8 mouse cellular contexts compared by ENCODE assay signal in genomic region chr4:152088133-152088532, GRCm38 (mm10). TPM values are rescaled to one million over a fixed set of nuclear protein-coding genes. Genes with fewer than 3 reads are reported as not detected.
A peak's percentile ranks its signal among the peaks of the same experiment; 100 is the strongest.
DNase-seq lines count a peak whose midpoint lies in the region; ATAC-seq lines count a peak whose summit lies in the region.

No protein-coding gene starts in this region.

- 0 out of 2 replicates have a peak, but pooled peaks cover 2% of the 10 kb centered on the region for H3K36me3 ChIP-seq in heart, embryonic 10.5 days
- peaks cover 8% of the 10 kb centered on the region for H3K36me3 ChIP-seq in liver, embryonic 12.5 days

- 45% methylated on average over 4 of the region's 4 CpGs for WGBS in heart, embryonic 10.5 days
- WGBS in liver, embryonic 12.5 days (ENCODE audit: insufficient replicate concordance), result 47% methylated on average over 4 of the region's 4 CpGs

- peak overlapping the region; percentile 96 for H3K4me2 ChIP-seq in liver, embryonic 12.5 days

- H3K9ac ChIP-seq in liver, embryonic 12.5 days, result peak overlapping the region; percentile 87

- H3K27me3 ChIP-seq in heart, embryonic 10.5 days (ENCODE audit: insufficient read depth, poor library complexity, severe bottlenecking), result peaks cover 33% of the 10 kb centered on the region
- H3K27me3 ChIP-seq in liver, embryonic 12.5 days (replicated peaks), result peaks cover 25% of the 10 kb centered on the region

- no peak for DNase-seq in heart, embryonic 10.5 days (ENCODE audit: low spot score)
- no peak for DNase-seq in heart, adult 9 months (ENCODE audit: low spot score in 2 of 2)
- peak; percentile 92 for DNase-seq in ZHBTc4 (ENCODE audit: low read depth, low spot score)
- DNase-seq in right cerebral cortex, postnatal 25 days, result peak; percentile 68
- DNase-seq in urinary bladder, postnatal 36 days (ENCODE audit: low spot score in 2 of 2), result no peak
- no peak for DNase-seq in urinary bladder, postnatal 10 days (ENCODE audit: low spot score)

- H3K4me1 ChIP-seq in heart, embryonic 10.5 days, result peaks cover 37% of the 10 kb centered on the region
- peaks cover 67% of the 10 kb centered on the region for H3K4me1 ChIP-seq in liver, embryonic 12.5 days

- peak overlapping the region; percentile 91 for H3K4me3 ChIP-seq in heart, embryonic 10.5 days
- H3K4me3 ChIP-seq in liver, embryonic 12.5 days, result peak overlapping the region; percentile 78

- no peak overlapping the region for H3K27ac ChIP-seq in heart, embryonic 10.5 days
- no peak overlapping the region for H3K27ac ChIP-seq in liver, embryonic 12.5 days

- peak; percentile 4 to 30; a peak in 2 of 4 replicates for ATAC-seq in hematopoietic stem cell, adult 5-6 weeks (replicated peaks in 1 of 2; ENCODE audit: insufficient read depth in 1 of 2, low FRiP score in 2 of 2, low TSS enrichment in 1 of 2, low read depth in 1 of 2, poor library complexity in 2 of 2, severe bottlenecking in 2 of 2)
- ATAC-seq in liver, embryonic 12.5 days, result no peak

- no peaks in the 10 kb centered on the region for H3K9me3 ChIP-seq in heart, embryonic 10.5 days
- no peaks in the 10 kb centered on the region for H3K9me3 ChIP-seq in liver, embryonic 12.5 days (replicated peaks)

RNA-seq across cellular contexts. Expression of gene Plekhg5, which starts 15.8 kb away (rescaled TPM):
- polyA plus RNA-seq in heart, embryonic 10.5 days (2016; fragmentation: Nextera tagmentation; extraction: Ambion mirVana), result 10.1 and 10.2 TPM in 2 replicates
- 3.8 and 3.9 TPM in 2 replicates for total RNA-seq in hematopoietic stem cell, adult 5-6 weeks (2017)
- 7.7 and 8.4 TPM in 2 replicates for polyA plus RNA-seq in liver, embryonic 12.5 days (2016; fragmentation: Nextera tagmentation; extraction: Ambion mirVana)

RNA-seq across cellular contexts. Expression of gene Tnfrsf25, which starts 27.6 kb away (rescaled TPM):
- 0.90 and 1.3 TPM in 2 replicates for polyA plus RNA-seq in heart, embryonic 10.5 days (2016; fragmentation: Nextera tagmentation; extraction: Ambion mirVana)
- 0.69 and 1.1 TPM in 2 replicates for total RNA-seq in hematopoietic stem cell, adult 5-6 weeks (2017)
- polyA plus RNA-seq in liver, embryonic 12.5 days (2016; fragmentation: Nextera tagmentation; extraction: Ambion mirVana), result 0.74 and 0.87 TPM in 2 replicates

RNA-seq across cellular contexts. Expression of gene Nol9, which starts 49.0 kb away (rescaled TPM):
- polyA plus RNA-seq in heart, embryonic 10.5 days (2016; fragmentation: Nextera tagmentation; extraction: Ambion mirVana), result 26.5 and 36.9 TPM in 2 replicates
- 24.8 and 27.0 TPM in 2 replicates for total RNA-seq in hematopoietic stem cell, adult 5-6 weeks (2017)
- 42.3 and 44.0 TPM in 2 replicates for polyA plus RNA-seq in liver, embryonic 12.5 days (2016; fragmentation: Nextera tagmentation; extraction: Ambion mirVana)

RNA-seq across cellular contexts. Expression of gene Tas1r1, which starts 49.8 kb away (rescaled TPM):
- polyA plus RNA-seq in heart, embryonic 10.5 days (2016; fragmentation: Nextera tagmentation; extraction: Ambion mirVana), result 0.11 and 0.19 TPM in 2 replicates
- total RNA-seq in hematopoietic stem cell, adult 5-6 weeks (2017), result 1.5 and 4.8 TPM in 2 replicates
- polyA plus RNA-seq in liver, embryonic 12.5 days (2016; fragmentation: Nextera tagmentation; extraction: Ambion mirVana), result 0.12 and 0.19 TPM in 2 replicates

Comparison
In these comparisons a context has a peak if more than half of its experiments do, and no peak if none do; other contexts are left out.
1. DNase-seq: peak in ZHBTc4 (single experiment) and right cerebral cortex, postnatal 25 days (single experiment); none in heart, embryonic 10.5 days (single experiment), heart, adult 9 months (0 of 2), urinary bladder, postnatal 36 days (0 of 2) and urinary bladder, postnatal 10 days (single experiment).